Mouse (Mus musculus) megakaryocyte, embryonic 14.5 days (primary cell): Measurements from ENCODE around the gene Mta2. TPM values are rescaled to one million over a fixed set of nuclear protein-coding genes. Genes with fewer than 3 reads are reported as not detected.
A peak's percentile ranks its signal among the peaks of the same experiment; 100 is the strongest.

ENCODE experiments used
- H3K27me3 ChIP-seq: replicated peaks from 2 replicates; pipeline ENCODE3; 2012; ENCODE audit warnings: inconsistent platforms
- H3K36me3 ChIP-seq: replicated peaks from 2 replicates; pipeline ENCODE3; 2012; ENCODE audit warnings: low read length, inconsistent platforms, mixed read lengths
- H3K4me1 ChIP-seq: 2 replicates; pipeline ENCODE4 v1.6.1; 2012; ENCODE audit warnings: inconsistent platforms
- H3K4me3 ChIP-seq: replicated peaks from 2 replicates; pipeline ENCODE3; 2012; ENCODE audit warnings: moderate library complexity, mild to moderate bottlenecking, inconsistent platforms
- H3K9me3 ChIP-seq: 2 replicates; pipeline ENCODE4 v1.6.1; 2012; ENCODE audit warnings: inconsistent platforms
- FLI1 ChIP-seq: IDR thresholded peaks from 2 replicates; pipeline ENCODE4 v1.6.1; 2012; ENCODE audit warnings: low read length, inconsistent platforms, mixed read lengths
- GATA1 ChIP-seq: IDR thresholded peaks from 3 replicates; pipeline ENCODE4 v1.6.1; 2012; ENCODE audit warnings: mixed read lengths, low read length, inconsistent platforms, borderline replicate concordance
- polyA plus RNA-seq: library from polyadenylated mRNA; stranded (reverse); fragments of >175 nt; gene quantifications from 2 replicates; pipeline ENCODE4 v1.2.3, GENCODE M21; 2012; ENCODE audit warnings: low replicate concordance; ENCODE audit not compliant: insufficient read depth

Mta2 gene
- polyA plus RNA-seq, 1 experiment, result 27.3 TPM

- peaks cover 55% of the 10 kb centered on the region for H3K4me1 ChIP-seq
- H3K4me3 ChIP-seq, result peak overlapping the region; percentile 88
These were observed 2.4 kb downstream of the Mta2 start for GRCm38 (mm10) chr19:8944062-8944461.

GRCm38 (mm10) chr19:8944750-8945149, 3.1 kb downstream of the Mta2 start:
- H3K4me1 ChIP-seq, result peaks cover 50% of the 10 kb centered on the region
- TF ChIP-seq FLI1 (no peak), GATA1 (no peak)
- H3K27me3 ChIP-seq, result no peaks in the 10 kb centered on the region
- peak overlapping the region; percentile 65 for H3K4me3 ChIP-seq
- H3K36me3 ChIP-seq, result peaks cover 73% of the 10 kb centered on the region
- H3K9me3 ChIP-seq, result no peaks in the 10 kb centered on the region

More at GRCm38 (mm10) chr19:8944062-8944461, 2.4 kb downstream of the Mta2 start:
- H3K9me3 ChIP-seq, result no peaks in the 10 kb centered on the region
- no peak for TF ChIP-seq FLI1
- TF ChIP-seq GATA1, result no peak
- H3K27me3 ChIP-seq, result no peaks in the 10 kb centered on the region
- peaks cover 75% of the 10 kb centered on the region for H3K36me3 ChIP-seq

GRCm38 (mm10) chr19:8945251-8945650, 3.6 kb downstream of the Mta2 start:
- Histone ChIP-seq H3K27me3 (no peaks in the 10 kb centered on the region), H3K9me3 (no peaks in the 10 kb centered on the region), H3K4me3 (peak overlapping the region; percentile 65), H3K4me1 (peaks cover 48% of the 10 kb centered on the region), H3K36me3 (peaks cover 73% of the 10 kb centered on the region)
- no peak for TF ChIP-seq FLI1
- no peak for TF ChIP-seq GATA1

GRCm38 (mm10) chr19:8946929-8947328, 5.3 kb downstream of the Mta2 start:
- peaks cover 47% of the 10 kb centered on the region for H3K4me1 ChIP-seq
- TF ChIP-seq FLI1 (no peak), GATA1 (no peak)
- H3K4me3 ChIP-seq, result no peak overlapping the region
- H3K36me3 ChIP-seq, result peaks cover 79% of the 10 kb centered on the region
- no peaks in the 10 kb centered on the region for H3K9me3 ChIP-seq
- no peaks in the 10 kb centered on the region for H3K27me3 ChIP-seq

- TF ChIP-seq GATA1, result no peak
- no peak for TF ChIP-seq FLI1
- H3K27me3 ChIP-seq, result no peaks in the 10 kb centered on the region
- no peaks in the 10 kb centered on the region for H3K9me3 ChIP-seq
- H3K36me3 ChIP-seq, result peaks cover 74% of the 10 kb centered on the region
- H3K4me1 ChIP-seq, result peaks cover 54% of the 10 kb centered on the region
- no peak overlapping the region for H3K4me3 ChIP-seq
These were observed 8.5 kb downstream of the Mta2 start for GRCm38 (mm10) chr19:8950190-8950589.

GRCm38 (mm10) chr19:8952241-8952640, 10.6 kb downstream of the Mta2 start:
- Histone ChIP-seq H3K4me3 (peak overlapping the region; percentile 96), H3K9me3 (no peaks in the 10 kb centered on the region), H3K36me3 (peaks cover 73% of the 10 kb centered on the region), H3K4me1 (peaks cover 47% of the 10 kb centered on the region), H3K27me3 (no peaks in the 10 kb centered on the region)
- TF ChIP-seq GATA1 (no peak), FLI1 (no peak)

GRCm38 (mm10) chr19:8953135-8954039, 11.7 kb downstream of the Mta2 start, which contains the start of gene Tut1:
Gene Tut1 (plus strand): TSS chr19:8953847.
- peaks cover 47% of the 10 kb centered on the region for H3K4me1 ChIP-seq
- TF ChIP-seq GATA1, result no peak
- TF ChIP-seq FLI1, result no peak

GRCm38 (mm10) chr19:8954171-8954570, 12.5 kb downstream of the Mta2 start:
- H3K36me3 ChIP-seq, result peaks cover 69% of the 10 kb centered on the region
- H3K27me3 ChIP-seq, result no peaks in the 10 kb centered on the region
- peaks cover 47% of the 10 kb centered on the region for H3K4me1 ChIP-seq
- TF ChIP-seq FLI1 (no peak), GATA1 (no peak)
- no peaks in the 10 kb centered on the region for H3K9me3 ChIP-seq
- peak overlapping the region; percentile 96 for H3K4me3 ChIP-seq

More at GRCm38 (mm10) chr19:8953135-8954039, 11.7 kb downstream of the Mta2 start, which contains the start of gene Tut1:
- peak within 1 kb of the TSS; percentile 96 for H3K4me3 ChIP-seq
- no peaks in the 10 kb centered on the region for H3K9me3 ChIP-seq
- peaks cover 69% of the 10 kb centered on the region for H3K36me3 ChIP-seq
- H3K27me3 ChIP-seq, result no peaks in the 10 kb centered on the region

GRCm38 (mm10) chr19:8962256-8962655, 20.6 kb downstream of the Mta2 start:
- no peak overlapping the region for H3K4me3 ChIP-seq
- H3K36me3 ChIP-seq, result peaks cover 86% of the 10 kb centered on the region
- peaks cover 45% of the 10 kb centered on the region for H3K4me1 ChIP-seq
- no peaks in the 10 kb centered on the region for H3K9me3 ChIP-seq
- H3K27me3 ChIP-seq, result no peaks in the 10 kb centered on the region
- TF ChIP-seq GATA1 (no peak), FLI1 (no peak)

- peaks cover 53% of the 10 kb centered on the region for H3K4me1 ChIP-seq
- H3K36me3 ChIP-seq, result peaks cover 78% of the 10 kb centered on the region
These were observed 23.4 kb downstream of the Mta2 start for GRCm38 (mm10) chr19:8965075-8965474.

More at GRCm38 (mm10) chr19:8965075-8965474, 23.4 kb downstream of the Mta2 start:
- H3K9me3 ChIP-seq, result no peaks in the 10 kb centered on the region
- H3K27me3 ChIP-seq, result no peaks in the 10 kb centered on the region
- peak overlapping the region; percentile 18 for H3K4me3 ChIP-seq
- no peak for TF ChIP-seq GATA1
- no peak for TF ChIP-seq FLI1
